27 mouse cellular contexts compared by ENCODE assay signal in the genomic region with DNA sequence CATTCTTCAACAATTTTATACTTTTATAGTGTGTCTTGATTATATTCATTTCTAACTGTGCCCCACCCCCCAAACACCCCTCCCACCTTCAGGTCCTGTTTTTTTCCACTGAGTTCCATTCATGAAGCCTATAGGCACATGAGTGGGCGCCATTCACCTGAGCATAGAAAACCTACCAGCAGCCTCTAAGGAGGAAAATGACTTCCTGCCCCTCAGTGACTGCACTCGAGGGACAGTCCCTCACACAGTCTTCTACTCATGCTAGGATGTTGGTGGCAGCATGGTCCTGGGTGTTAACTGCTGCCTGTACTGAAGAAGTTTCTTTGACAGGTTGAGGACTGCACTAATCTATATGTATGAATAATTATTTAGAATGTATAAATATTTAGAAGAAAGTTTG. TPM values are rescaled to one million over a fixed set of nuclear protein-coding genes. Genes with fewer than 3 reads are reported as not detected.
DNase-seq lines count a peak whose midpoint lies in the region; ATAC-seq lines count a peak whose summit lies in the region.
"Had no signal": no experiment of that assay in that cellular context is flagged by ENCODE, and none has a peak within 500 bp of the region (broad histone marks: within the 10 kb centered on the region; RNA-seq: fewer than 3 reads in every experiment).

No protein-coding gene starts in this region.

- DNase-seq in CD4-positive helper T cell, adult 2 months (ENCODE audit: low read depth, low spot score) = peak; percentile 64
- DNase-seq in T-cell, adult 2 months (ENCODE audit: low spot score) = peak; percentile 6
- DNase-seq in lung, postnatal 4 days = no peak
- DNase-seq in left cerebral cortex, adult 11 months (ENCODE audit: low spot score) = no peak
- DNase-seq in heart, postnatal 14 days = no peak
- DNase-seq: adrenal gland, adult 2 months; adrenal gland, postnatal 14 days; cerebellum, adult 11 months; cerebellum, adult 2 months; cerebellum, adult 9-11 months; cerebellum, postnatal 25 days; forebrain, postnatal 0 days; gastrocnemius, adult 2 months; gastrocnemius, postnatal 14 days; heart, adult 11 months; heart, postnatal 10 days had no signal

- H3K36me3 ChIP-seq in kidney, embryonic 15.5 days = no peaks in the 10 kb centered on the region
- H3K36me3 ChIP-seq: embryonic facial prominence, embryonic 12.5 days; embryonic facial prominence, embryonic 15.5 days; heart, embryonic 12.5 days; heart, embryonic 15.5 days; hindbrain, embryonic 12.5 days; hindbrain, embryonic 15.5 days had no signal

- H3K4me3 ChIP-seq in kidney, embryonic 15.5 days (replicated peaks) = no peak overlapping the region
- H3K4me3 ChIP-seq: embryonic facial prominence, embryonic 12.5 days; embryonic facial prominence, embryonic 15.5 days; gastrocnemius, adult 2 months; heart, embryonic 12.5 days; heart, embryonic 15.5 days; hindbrain, embryonic 12.5 days; hindbrain, embryonic 15.5 days had no signal

- peak; percentile 96 for ATAC-seq in CD4-positive, CD25-positive, alpha-beta regulatory T cell, adult 4 months
- ATAC-seq in inflammation-experienced regulatory T-cells, adult 6 months = peak; percentile 89
- no peak for ATAC-seq in kidney, embryonic 15.5 days (replicated peaks; ENCODE audit: low FRiP score)
- ATAC-seq: forebrain, embryonic 14.5 days; forebrain, postnatal 0 days; intestine, postnatal 0 days had no signal

- H3K4me1 ChIP-seq in kidney, embryonic 15.5 days = peaks cover 6% of the 10 kb centered on the region; the same call in 1 of the 2 replicates
- H3K4me1 ChIP-seq: embryonic facial prominence, embryonic 12.5 days; embryonic facial prominence, embryonic 15.5 days; heart, embryonic 12.5 days; heart, embryonic 15.5 days had no signal

- no peaks in the 10 kb centered on the region for H3K27me3 ChIP-seq in kidney, embryonic 15.5 days
- H3K27me3 ChIP-seq: embryonic facial prominence, embryonic 12.5 days; embryonic facial prominence, embryonic 15.5 days; heart, embryonic 15.5 days; hindbrain, embryonic 12.5 days had no signal

- H3K9ac ChIP-seq in kidney, embryonic 15.5 days = no peak overlapping the region
- H3K9ac ChIP-seq: embryonic facial prominence, embryonic 12.5 days; embryonic facial prominence, embryonic 15.5 days; forebrain, postnatal 0 days; heart, embryonic 12.5 days; heart, embryonic 15.5 days; hindbrain, embryonic 12.5 days; hindbrain, embryonic 15.5 days had no signal

- no peak overlapping the region for H3K4me2 ChIP-seq in kidney, embryonic 15.5 days
- H3K4me2 ChIP-seq: embryonic facial prominence, embryonic 12.5 days; embryonic facial prominence, embryonic 15.5 days; heart, embryonic 12.5 days; heart, embryonic 15.5 days; hindbrain, embryonic 12.5 days; hindbrain, embryonic 15.5 days had no signal

- intact Hi-C loops in heart, postnatal 14 days (cut with DNase I) = no loop called here

- WGBS in kidney, embryonic 15.5 days = 88% methylated on average over 2 of the region's 2 CpGs

- H3K27ac ChIP-seq in kidney, embryonic 15.5 days = no peak overlapping the region
- H3K27ac ChIP-seq: embryonic facial prominence, embryonic 12.5 days; embryonic facial prominence, embryonic 15.5 days; gastrocnemius, adult 2 months; heart, embryonic 15.5 days; hindbrain, embryonic 12.5 days; hindbrain, embryonic 15.5 days had no signal

- no peaks in the 10 kb centered on the region for H3K9me3 ChIP-seq in kidney, embryonic 15.5 days (replicated peaks)
- H3K9me3 ChIP-seq: embryonic facial prominence, embryonic 12.5 days; embryonic facial prominence, embryonic 15.5 days; heart, embryonic 15.5 days; hindbrain, embryonic 12.5 days; hindbrain, embryonic 15.5 days had no signal

RNA-seq across cellular contexts. Expression of a gene that starts 30.1 kb away (rescaled TPM):
- polyA plus RNA-seq in CD4-positive, CD25-positive, alpha-beta regulatory T cell, adult 4 months (2017; shearing (Covaris generic)) = 1 to 10 TPM; 2.4 to 4.8 TPM
- 1 to 10 TPM; 1.1 to 6.1 (median 4.0) TPM for polyA plus RNA-seq in inflammation-experienced regulatory T-cells, adult 6 months (2017; shearing (Covaris generic))
- polyA plus RNA-seq in kidney, embryonic 15.5 days (2015; fragmentation: Nextera tagmentation; extraction: Ambion mirVana) = 61.3 and 66.6 TPM in 2 replicates
- total RNA-seq in heart, postnatal 14 days (2021) = 10 to 100 TPM; 24.6 to 27.2 TPM

Comparison
In these comparisons a context has a peak if more than half of its experiments do, and no peak if none do; other contexts are left out.
1. DNase-seq: peak in CD4-positive helper T cell, adult 2 months (single experiment) and T-cell, adult 2 months (single experiment); none in lung, postnatal 4 days (0 of 2), left cerebral cortex, adult 11 months (single experiment) and heart, postnatal 14 days (0 of 2).